Mouse (Mus musculus) midbrain, embryonic 13.5 days (tissue): ENCODE measurements around the gene Hecw1. TPM values are rescaled to one million over a fixed set of nuclear protein-coding genes. Genes with fewer than 3 reads are reported as not detected.
"Not testable (repeated sequence)": the region's sequence is repeated elsewhere in the genome, so short reads cannot be mapped to it uniquely, and the experiment has no call there.

ENCODE experiments used
- ATAC-seq: fragments of 200-750 bp; cut with Nextera tagmentation; 2 replicates; pipeline ENCODE4 v1.8.0; 2017; ENCODE audit warnings: mild to moderate bottlenecking, moderate TSS enrichment, moderate library complexity
- H3K27ac ChIP-seq: fragments of 300-500 bp; sonication (generic); 2 replicates; pipeline ENCODE4 v1.5.1; 2015; ENCODE audit warnings: inconsistent platforms, mild to moderate bottlenecking, moderate library complexity
- H3K27me3 ChIP-seq: fragments of 300-500 bp; sonication (generic); 2 replicates; pipeline ENCODE4 v1.6.1; 2015; ENCODE audit warnings: mild to moderate bottlenecking, inconsistent platforms
- H3K36me3 ChIP-seq: fragments of 300-500 bp; sonication (generic); 2 replicates; pipeline ENCODE4 v1.6.1; 2015; ENCODE audit warnings: mild to moderate bottlenecking, inconsistent platforms
- H3K4me1 ChIP-seq: fragments of 300-500 bp; sonication (generic); replicated peaks from 2 replicates; pipeline ENCODE4 v1.6.1; 2015; ENCODE audit warnings: inconsistent platforms
- H3K4me2 ChIP-seq: fragments of 300-500 bp; sonication (generic); replicated peaks from 2 replicates; pipeline ENCODE4 v1.6.1; 2015; ENCODE audit warnings: moderate library complexity, mild to moderate bottlenecking, inconsistent platforms
- H3K4me3 ChIP-seq: fragments of 300-500 bp; sonication (generic); replicated peaks from 2 replicates; pipeline ENCODE4 v1.5.1; 2015; ENCODE audit warnings: mild to moderate bottlenecking, inconsistent platforms
- H3K9ac ChIP-seq: fragments of 300-500 bp; sonication (generic); replicated peaks from 2 replicates; pipeline ENCODE4 v1.6.1; 2015; ENCODE audit warnings: mild to moderate bottlenecking, inconsistent platforms
- H3K9me3 ChIP-seq: fragments of 300-500 bp; sonication (generic); 2 replicates; pipeline ENCODE4 v1.6.1; 2016; ENCODE audit warnings: mild to moderate bottlenecking, inconsistent platforms
- WGBS: fragments of 180-500 bp; shearing (Covaris S2); methylation state at CpG from one replicate; pipeline ENCODE4 v1.1.7; 2015; 5-methylcytosine and 5-hydroxymethylcytosine counted together
- polyA plus RNA-seq: library from polyadenylated mRNA; unstranded; fragments of >200 nt; fragmentation: Nextera tagmentation; extraction: Ambion mirVana; gene quantifications from 2 replicates; pipeline ENCODE4 v1.2.1, GENCODE M21; 2015

Hecw1 gene
- polyA plus RNA-seq, 1 experiment from 2014 or later = 34.4 TPM

GRCm38 (mm10) chr13:14306617-14307016, 216.4 kb downstream of the Hecw1 start:
- no peak for ATAC-seq
- Histone ChIP-seq H3K4me2 (no peak overlapping the region), H3K4me1 (no peaks in the 10 kb centered on the region), H3K27me3 (no peaks in the 10 kb centered on the region), H3K9me3 (no peaks in the 10 kb centered on the region), H3K27ac (no peak overlapping the region), H3K9ac (no peak overlapping the region), H3K36me3 (peaks cover 30% of the 10 kb centered on the region), H3K4me3 (no peak overlapping the region)
- WGBS = 34% methylated on average over 8 of the region's 8 CpGs

- H3K9ac ChIP-seq = no peak overlapping the region
- 100% methylated on average over 1 of the region's 1 CpGs for WGBS
- no peaks in the 10 kb centered on the region for H3K4me1 ChIP-seq
- no peak for ATAC-seq
- no peak overlapping the region for H3K4me3 ChIP-seq
- H3K36me3 ChIP-seq = peaks cover 33% of the 10 kb centered on the region
- H3K9me3 ChIP-seq = no peaks in the 10 kb centered on the region
- no peak overlapping the region for H3K4me2 ChIP-seq
- no peaks in the 10 kb centered on the region for H3K27me3 ChIP-seq
- H3K27ac ChIP-seq = no peak overlapping the region
Observed at GRCm38 (mm10) chr13:14304103-14304502, 218.9 kb downstream of the Hecw1 start.

- H3K4me2 ChIP-seq = no peak overlapping the region
- H3K9me3 ChIP-seq = no peaks in the 10 kb centered on the region
- no peak for ATAC-seq
- 70% methylated on average over 2 of the region's 2 CpGs for WGBS
- H3K27me3 ChIP-seq = no peaks in the 10 kb centered on the region
- no peak overlapping the region for H3K4me3 ChIP-seq
- no peak overlapping the region for H3K27ac ChIP-seq
- peaks cover 43% of the 10 kb centered on the region for H3K36me3 ChIP-seq
- no peaks in the 10 kb centered on the region for H3K4me1 ChIP-seq
- no peak overlapping the region for H3K9ac ChIP-seq
Observed at GRCm38 (mm10) chr13:14302921-14303320, 220.1 kb downstream of the Hecw1 start.

GRCm38 (mm10) chr13:14290016-14290415, 233.0 kb downstream of the Hecw1 start:
- no peaks in the 10 kb centered on the region for H3K9me3 ChIP-seq
- no peak overlapping the region for H3K27ac ChIP-seq
- H3K4me2 ChIP-seq = no peak overlapping the region
- ATAC-seq = no peak
- no peak overlapping the region for H3K9ac ChIP-seq
- no peaks in the 10 kb centered on the region for H3K4me1 ChIP-seq
- 30% methylated on average over 1 of the region's 1 CpGs for WGBS
- H3K4me3 ChIP-seq = no peak overlapping the region
- H3K36me3 ChIP-seq = peaks cover 16% of the 10 kb centered on the region
- H3K27me3 ChIP-seq = no peaks in the 10 kb centered on the region

- Histone ChIP-seq H3K9me3 (no peaks in the 10 kb centered on the region), H3K27ac (no peak overlapping the region), H3K27me3 (no peaks in the 10 kb centered on the region), H3K4me1 (no peaks in the 10 kb centered on the region), H3K9ac (no peak overlapping the region), H3K4me2 (no peak overlapping the region), H3K36me3 (peaks cover 9% of the 10 kb centered on the region), H3K4me3 (no peak overlapping the region)
- ATAC-seq = no peak
Observed at GRCm38 (mm10) chr13:14271476-14271875, 251.6 kb downstream of the Hecw1 start.

- H3K4me1 ChIP-seq, H3K27me3 ChIP-seq, H3K9me3 ChIP-seq, H3K4me2 ChIP-seq, H3K9ac ChIP-seq, ATAC-seq, H3K27ac ChIP-seq, H3K4me3 ChIP-seq: not testable (repeated sequence)
- H3K36me3 ChIP-seq = peaks cover 26% of the 10 kb centered on the region
- WGBS = 31% methylated on average over 9 of the region's 9 CpGs
Observed at GRCm38 (mm10) chr13:14260939-14261338, 262.1 kb downstream of the Hecw1 start.

GRCm38 (mm10) chr13:14245946-14246345, 277.1 kb downstream of the Hecw1 start:
- H3K9me3 ChIP-seq = no peaks in the 10 kb centered on the region
- H3K4me1 ChIP-seq = no peaks in the 10 kb centered on the region
- no peaks in the 10 kb centered on the region for H3K27me3 ChIP-seq
- H3K36me3 ChIP-seq = peaks cover 18% of the 10 kb centered on the region
- no peak overlapping the region for H3K27ac ChIP-seq
- H3K4me3 ChIP-seq = no peak overlapping the region
- 56% methylated on average over 2 of the region's 2 CpGs for WGBS
- H3K4me2 ChIP-seq = no peak overlapping the region
- no peak overlapping the region for H3K9ac ChIP-seq
- no peak for ATAC-seq

- WGBS = 93% methylated on average over 3 of the region's 3 CpGs
- no peaks in the 10 kb centered on the region for H3K27me3 ChIP-seq
- no peak overlapping the region for H3K4me3 ChIP-seq
- no peak overlapping the region for H3K9ac ChIP-seq
- H3K36me3 ChIP-seq = peaks cover 5% of the 10 kb centered on the region
- no peaks in the 10 kb centered on the region for H3K4me1 ChIP-seq
- no peak for ATAC-seq
- H3K27ac ChIP-seq = no peak overlapping the region
- no peak overlapping the region for H3K4me2 ChIP-seq
- no peaks in the 10 kb centered on the region for H3K9me3 ChIP-seq
Observed at GRCm38 (mm10) chr13:14179669-14180068, 343.4 kb downstream of the Hecw1 start.

- Histone ChIP-seq H3K9ac (no peak overlapping the region), H3K4me2 (no peak overlapping the region), H3K36me3 (no peaks in the 10 kb centered on the region), H3K4me1 (no peaks in the 10 kb centered on the region), H3K9me3 (no peaks in the 10 kb centered on the region), H3K27ac (no peak overlapping the region), H3K27me3 (no peaks in the 10 kb centered on the region), H3K4me3 (no peak overlapping the region)
- WGBS = 100% methylated on average over 1 of the region's 1 CpGs
- ATAC-seq = no peak
Observed at GRCm38 (mm10) chr13:14177989-14178388, 345.0 kb downstream of the Hecw1 start.

Other genes with a start within 250 kb of the Hecw1 start
- 127 and 135 TPM in 2 replicates for gene Mrpl32, start 89.9 kb upstream of the Hecw1 start, polyA plus RNA-seq
- gene Psma2, start 90.0 kb upstream of the Hecw1 start, polyA plus RNA-seq = 197 and 201 TPM in 2 replicates
- gene AW209491, start 106.9 kb upstream of the Hecw1 start, polyA plus RNA-seq = 44.5 and 44.7 TPM in 2 replicates